Mouse (Mus musculus): ENCODE measurements around the gene Gm11492. TPM values are rescaled to one million over a fixed set of nuclear protein-coding genes. Genes with fewer than 3 reads are reported as not detected.

Gene Gm11492
- total RNA-seq, 1 experiment = 0.27 TPM

GRCm38 (mm10) chr11:87603571-87603970 lies 37.1 kb downstream of the Gm11492 start:
- DNase-seq (ENCODE audit: low read depth, low spot score) = no peak
- Histone ChIP-seq H3K36me3 (ENCODE audit: control insufficient read depth, insufficient read depth, low read length, poor library complexity, severe bottlenecking) (peaks cover 50% of the 10 kb centered on the region), H3K27ac (ENCODE audit: insufficient read depth, low read depth, low read length, poor library complexity, severe bottlenecking) (no peak overlapping the region), H3K4me3 (ENCODE audit: insufficient read depth in 1 of 2, low read depth in 1 of 2, low read length in 2 of 2, poor library complexity in 1 of 2, severe bottlenecking in 1 of 2) (no peak overlapping the region), H3K4me1 (ENCODE audit: control insufficient read depth in 2 of 2, insufficient read depth in 2 of 2, low read length in 2 of 2, poor library complexity in 1 of 2) (0 out of 4 replicates have a peak, but pooled peaks cover 0 to 3% of the 10 kb centered on the region in 2 experiments), H3K9ac (ENCODE audit: insufficient read depth, low read depth, low read length, poor library complexity, severe bottlenecking) (no peak overlapping the region), H3K9me3 (ENCODE audit: control insufficient read depth, insufficient read depth, low read depth, low read length) (no peaks in the 10 kb centered on the region)
- no peak for TF ChIP-seq ZC3H11A (IDR thresholded peaks at IDR 0.05; ENCODE audit: borderline replicate concordance, low read depth, low read length)
- TF ChIP-seq HCFC1 (IDR thresholded peaks at IDR 0.05; ENCODE audit: borderline replicate concordance, insufficient read depth, low read length) = no peak
- no peak for TF ChIP-seq CHD2 (IDR thresholded peaks at IDR 0.05; ENCODE audit: low read depth, low read length)
- no peak for TF ChIP-seq ZNF384 (IDR thresholded peaks at IDR 0.05; ENCODE audit: low read depth, low read length)
- TF ChIP-seq MAFK (IDR thresholded peaks at IDR 0.05; ENCODE audit: insufficient read depth, low read depth, low read length) = no peak
- in situ Hi-C loops (cut with MboI; ENCODE audit: low sequenced_read_pairs in 2 of 2, unreplicated experiment in 2 of 2) = no loop called here

GRCm38 (mm10) chr11:87609264-87609663 lies 42.8 kb downstream of the Gm11492 start:
- no peak overlapping the region for H3K27ac ChIP-seq (ENCODE audit: insufficient read depth, low read depth, low read length, poor library complexity, severe bottlenecking)
- peaks cover 34% of the 10 kb centered on the region for H3K36me3 ChIP-seq (ENCODE audit: control insufficient read depth, insufficient read depth, low read length, poor library complexity, severe bottlenecking)
- in situ Hi-C loops (cut with MboI; ENCODE audit: low sequenced_read_pairs in 2 of 2, unreplicated experiment in 2 of 2) = no loop called here
- no peak overlapping the region for H3K4me3 ChIP-seq (ENCODE audit: insufficient read depth in 1 of 2, low read depth in 1 of 2, low read length in 2 of 2, poor library complexity in 1 of 2, severe bottlenecking in 1 of 2)
- no peak for DNase-seq (ENCODE audit: low read depth, low spot score)
- H3K9ac ChIP-seq (ENCODE audit: insufficient read depth, low read depth, low read length, poor library complexity, severe bottlenecking) = no peak overlapping the region
- no peaks in the 10 kb centered on the region for H3K9me3 ChIP-seq (ENCODE audit: control insufficient read depth, insufficient read depth, low read depth, low read length)
- H3K4me1 ChIP-seq (ENCODE audit: control insufficient read depth in 2 of 2, insufficient read depth in 2 of 2, low read length in 2 of 2, poor library complexity in 1 of 2) = no peaks in the 10 kb centered on the region
- TF ChIP-seq HCFC1 (IDR thresholded peaks at IDR 0.05; ENCODE audit: borderline replicate concordance, insufficient read depth, low read length) = no peak
- no peak for TF ChIP-seq ZNF384 (IDR thresholded peaks at IDR 0.05; ENCODE audit: low read depth, low read length)
- TF ChIP-seq MAFK (IDR thresholded peaks at IDR 0.05; ENCODE audit: insufficient read depth, low read depth, low read length) = no peak
- no peak for TF ChIP-seq ZC3H11A (IDR thresholded peaks at IDR 0.05; ENCODE audit: borderline replicate concordance, low read depth, low read length)
- no peak for TF ChIP-seq CHD2 (IDR thresholded peaks at IDR 0.05; ENCODE audit: low read depth, low read length)

- no peak for TF ChIP-seq MAFK (IDR thresholded peaks at IDR 0.05; ENCODE audit: insufficient read depth, low read depth, low read length)
- in situ Hi-C loops (cut with MboI; ENCODE audit: low sequenced_read_pairs in 2 of 2, unreplicated experiment in 2 of 2) = no loop called here
- Histone ChIP-seq H3K27ac (ENCODE audit: insufficient read depth, low read depth, low read length, poor library complexity, severe bottlenecking) (no peak overlapping the region), H3K4me1 (ENCODE audit: control insufficient read depth in 2 of 2, insufficient read depth in 2 of 2, low read length in 2 of 2, poor library complexity in 1 of 2) (no peaks in the 10 kb centered on the region), H3K9ac (ENCODE audit: insufficient read depth, low read depth, low read length, poor library complexity, severe bottlenecking) (no peak overlapping the region), H3K9me3 (ENCODE audit: control insufficient read depth, insufficient read depth, low read depth, low read length) (no peaks in the 10 kb centered on the region), H3K36me3 (ENCODE audit: control insufficient read depth, insufficient read depth, low read length, poor library complexity, severe bottlenecking) (peaks cover 27% of the 10 kb centered on the region), H3K4me3 (ENCODE audit: insufficient read depth in 1 of 2, low read depth in 1 of 2, low read length in 2 of 2, poor library complexity in 1 of 2, severe bottlenecking in 1 of 2) (no peak overlapping the region)
- no peak for DNase-seq (ENCODE audit: low read depth, low spot score)
These were observed 45.1 kb downstream of the Gm11492 start for GRCm38 (mm10) chr11:87611547-87611946.

- DNase-seq (ENCODE audit: low read depth, low spot score) = no peak
- H3K9me3 ChIP-seq (ENCODE audit: control insufficient read depth, insufficient read depth, low read depth, low read length) = no peaks in the 10 kb centered on the region
- no peak overlapping the region for H3K27ac ChIP-seq (ENCODE audit: insufficient read depth, low read depth, low read length, poor library complexity, severe bottlenecking)
- no peak overlapping the region for H3K4me3 ChIP-seq (ENCODE audit: insufficient read depth in 1 of 2, low read depth in 1 of 2, low read length in 2 of 2, poor library complexity in 1 of 2, severe bottlenecking in 1 of 2)
- no peak for TF ChIP-seq CHD2 (IDR thresholded peaks at IDR 0.05; ENCODE audit: low read depth, low read length)
- in situ Hi-C loops (cut with MboI; ENCODE audit: low sequenced_read_pairs in 2 of 2, unreplicated experiment in 2 of 2) = no loop called here
- H3K9ac ChIP-seq (ENCODE audit: insufficient read depth, low read depth, low read length, poor library complexity, severe bottlenecking) = no peak overlapping the region
- H3K36me3 ChIP-seq (ENCODE audit: control insufficient read depth, insufficient read depth, low read length, poor library complexity, severe bottlenecking) = peaks cover 30% of the 10 kb centered on the region
- 0 out of 4 replicates have a peak, but pooled peaks cover 0 to 2% of the 10 kb centered on the region in 2 experiments for H3K4me1 ChIP-seq (ENCODE audit: control insufficient read depth in 2 of 2, insufficient read depth in 2 of 2, low read length in 2 of 2, poor library complexity in 1 of 2)
These were observed 47.5 kb downstream of the Gm11492 start for GRCm38 (mm10) chr11:87613972-87614371.

DNA sequence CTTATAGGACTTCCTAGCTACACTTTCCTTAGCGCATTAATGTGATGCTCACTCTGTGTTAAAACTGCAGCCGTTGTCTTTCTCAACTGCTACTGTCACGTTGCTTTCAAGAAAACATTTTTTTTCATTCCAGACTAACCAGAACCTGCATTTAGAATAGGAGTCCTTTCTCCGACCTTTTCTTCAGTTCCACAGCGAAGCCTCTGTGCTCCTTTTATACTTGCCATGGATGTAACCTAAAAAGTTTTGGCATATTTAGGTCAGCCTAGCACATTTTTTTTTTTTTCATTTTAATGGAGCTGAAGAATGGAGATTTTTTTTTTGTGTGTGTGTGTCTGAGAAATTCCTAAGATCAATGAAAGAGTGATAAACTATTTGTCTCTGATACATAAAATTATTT lies 49.1 kb downstream of the Gm11492 start:
- Histone ChIP-seq H3K36me3 (ENCODE audit: control insufficient read depth, insufficient read depth, low read length, poor library complexity, severe bottlenecking) (peaks cover 27% of the 10 kb centered on the region), H3K9me3 (ENCODE audit: control insufficient read depth, insufficient read depth, low read depth, low read length) (no peaks in the 10 kb centered on the region), H3K27ac (ENCODE audit: insufficient read depth, low read depth, low read length, poor library complexity, severe bottlenecking) (no peak overlapping the region), H3K4me3 (ENCODE audit: insufficient read depth in 1 of 2, low read depth in 1 of 2, low read length in 2 of 2, poor library complexity in 1 of 2, severe bottlenecking in 1 of 2) (no peak overlapping the region), H3K4me1 (ENCODE audit: control insufficient read depth in 2 of 2, insufficient read depth in 2 of 2, low read length in 2 of 2, poor library complexity in 1 of 2) (0 out of 4 replicates have a peak, but pooled peaks cover 0 to 2% of the 10 kb centered on the region in 2 experiments), H3K9ac (ENCODE audit: insufficient read depth, low read depth, low read length, poor library complexity, severe bottlenecking) (no peak overlapping the region)
- no peak for DNase-seq (ENCODE audit: low read depth, low spot score)
- in situ Hi-C loops (cut with MboI; ENCODE audit: low sequenced_read_pairs in 2 of 2, unreplicated experiment in 2 of 2) = no loop called here
- TF ChIP-seq ZC3H11A (IDR thresholded peaks at IDR 0.05; ENCODE audit: borderline replicate concordance, low read depth, low read length) (no peak), HCFC1 (IDR thresholded peaks at IDR 0.05; ENCODE audit: borderline replicate concordance, insufficient read depth, low read length) (no peak), ZNF384 (IDR thresholded peaks at IDR 0.05; ENCODE audit: low read depth, low read length) (no peak)
